Mouse (Mus musculus): ENCODE measurements around the gene Tmem132d. TPM values are rescaled to one million over a fixed set of nuclear protein-coding genes. Genes with fewer than 3 reads are reported as not detected.

The Tmem132d gene
- polyA plus RNA-seq, 1 experiment from 2014 or later, result 0.20 TPM

GRCm38 (mm10) chr5:128392372-128392771 lies 40.5 kb downstream of the Tmem132d start:
- Histone ChIP-seq H3K4me1 (replicated peaks; ENCODE audit: control insufficient read depth, insufficient read depth, low read length) (no peaks in the 10 kb centered on the region), H3K9me3 (ENCODE audit: control insufficient read depth, low read length) (peaks cover 4% of the 10 kb centered on the region; the same call in 1 of the 2 replicates), H3K4me3 (ENCODE audit: low read depth, low read length) (no peak overlapping the region), H3K4me2 (ENCODE audit: low read length) (no peak overlapping the region), H3K36me3 (ENCODE audit: control insufficient read depth, insufficient read depth, low read length) (no peaks in the 10 kb centered on the region), H3K27ac (ENCODE audit: low read depth) (no peak overlapping the region), H3K9ac (ENCODE audit: low read length) (no peak overlapping the region), H3K27me3 (replicated peaks; ENCODE audit: control insufficient read depth, insufficient read depth, low read length) (no peaks in the 10 kb centered on the region)
- no peak for ATAC-seq (replicated peaks; ENCODE audit: low FRiP score, low TSS enrichment, low read depth)
- WGBS, result 77% methylated on average over 3 of the region's 3 CpGs
- DNase-seq (ENCODE audit: low spot score), result no peak

- Histone ChIP-seq H3K9me3 (ENCODE audit: control insufficient read depth, low read length) (no peaks in the 10 kb centered on the region), H3K36me3 (ENCODE audit: control insufficient read depth, insufficient read depth, low read length) (no peaks in the 10 kb centered on the region), H3K27ac (ENCODE audit: low read depth) (no peak overlapping the region), H3K27me3 (replicated peaks; ENCODE audit: control insufficient read depth, insufficient read depth, low read length) (no peaks in the 10 kb centered on the region), H3K4me3 (ENCODE audit: low read depth, low read length) (no peak overlapping the region), H3K9ac (ENCODE audit: low read length) (no peak overlapping the region), H3K4me1 (replicated peaks; ENCODE audit: control insufficient read depth, insufficient read depth, low read length) (no peaks in the 10 kb centered on the region), H3K4me2 (ENCODE audit: low read length) (no peak overlapping the region)
- WGBS, result 51% methylated on average over 4 of the region's 4 CpGs
- DNase-seq (ENCODE audit: low spot score), result no peak
- ATAC-seq (replicated peaks; ENCODE audit: low FRiP score, low TSS enrichment, low read depth), result no peak
Observed at GRCm38 (mm10) chr5:128389665-128390064, 43.2 kb downstream of the Tmem132d start.

- WGBS, result 37% methylated on average over 7 of the region's 7 CpGs
- no peak overlapping the region for H3K9ac ChIP-seq (ENCODE audit: low read length)
- no peaks in the 10 kb centered on the region for H3K9me3 ChIP-seq (ENCODE audit: control insufficient read depth, low read length)
- no peak overlapping the region for H3K4me3 ChIP-seq (ENCODE audit: low read depth, low read length)
- no peaks in the 10 kb centered on the region for H3K36me3 ChIP-seq (ENCODE audit: control insufficient read depth, insufficient read depth, low read length)
- DNase-seq (ENCODE audit: low spot score), result no peak
- H3K4me2 ChIP-seq (ENCODE audit: low read length), result no peak overlapping the region
- no peak overlapping the region for H3K27ac ChIP-seq (ENCODE audit: low read depth)
- no peak for ATAC-seq (replicated peaks; ENCODE audit: low FRiP score, low TSS enrichment, low read depth)
- H3K4me1 ChIP-seq (replicated peaks; ENCODE audit: control insufficient read depth, insufficient read depth, low read length), result no peaks in the 10 kb centered on the region
- H3K27me3 ChIP-seq (replicated peaks; ENCODE audit: control insufficient read depth, insufficient read depth, low read length), result no peaks in the 10 kb centered on the region
Observed at GRCm38 (mm10) chr5:128388358-128389141, 44.3 kb downstream of the Tmem132d start.

- no peak for ATAC-seq (replicated peaks; ENCODE audit: low FRiP score, low TSS enrichment, low read depth)
- 91% methylated on average over 3 of the region's 3 CpGs for WGBS
- no peak overlapping the region for H3K9ac ChIP-seq (ENCODE audit: low read length)
- no peak overlapping the region for H3K4me2 ChIP-seq (ENCODE audit: low read length)
- DNase-seq (ENCODE audit: low spot score), result no peak
- H3K36me3 ChIP-seq (ENCODE audit: control insufficient read depth, insufficient read depth, low read length), result no peaks in the 10 kb centered on the region
- no peak overlapping the region for H3K4me3 ChIP-seq (ENCODE audit: low read depth, low read length)
- no peaks in the 10 kb centered on the region for H3K9me3 ChIP-seq (ENCODE audit: control insufficient read depth, low read length)
- H3K4me1 ChIP-seq (replicated peaks; ENCODE audit: control insufficient read depth, insufficient read depth, low read length), result no peaks in the 10 kb centered on the region
- H3K27me3 ChIP-seq (replicated peaks; ENCODE audit: control insufficient read depth, insufficient read depth, low read length), result no peaks in the 10 kb centered on the region
- no peak overlapping the region for H3K27ac ChIP-seq (ENCODE audit: low read depth)
Observed at GRCm38 (mm10) chr5:128369814-128370213, 63.1 kb downstream of the Tmem132d start.

- Histone ChIP-seq H3K4me1 (replicated peaks; ENCODE audit: control insufficient read depth, insufficient read depth, low read length) (no peaks in the 10 kb centered on the region), H3K9me3 (ENCODE audit: control insufficient read depth, low read length) (no peaks in the 10 kb centered on the region), H3K27ac (ENCODE audit: low read depth) (no peak overlapping the region), H3K4me2 (ENCODE audit: low read length) (no peak overlapping the region), H3K4me3 (ENCODE audit: low read depth, low read length) (no peak overlapping the region), H3K27me3 (replicated peaks; ENCODE audit: control insufficient read depth, insufficient read depth, low read length) (no peaks in the 10 kb centered on the region), H3K9ac (ENCODE audit: low read length) (no peak overlapping the region), H3K36me3 (ENCODE audit: control insufficient read depth, insufficient read depth, low read length) (no peaks in the 10 kb centered on the region)
- no peak for ATAC-seq (replicated peaks; ENCODE audit: low FRiP score, low TSS enrichment, low read depth)
- 90% methylated on average over 7 of the region's 7 CpGs for WGBS
- no peak for DNase-seq (ENCODE audit: low spot score)
Observed at GRCm38 (mm10) chr5:128369111-128369510, 63.8 kb downstream of the Tmem132d start.

GRCm38 (mm10) chr5:128365261-128365985 lies 67.5 kb downstream of the Tmem132d start:
- no peak overlapping the region for H3K9ac ChIP-seq (ENCODE audit: low read length)
- no peaks in the 10 kb centered on the region for H3K36me3 ChIP-seq (ENCODE audit: control insufficient read depth, insufficient read depth, low read length)
- no peak overlapping the region for H3K4me3 ChIP-seq (ENCODE audit: low read depth, low read length)
- ATAC-seq (replicated peaks; ENCODE audit: low FRiP score, low TSS enrichment, low read depth) (no peak), DNase-seq (ENCODE audit: low spot score) (no peak)
- H3K4me2 ChIP-seq (ENCODE audit: low read length), result no peak overlapping the region
- H3K27ac ChIP-seq (ENCODE audit: low read depth), result no peak overlapping the region
- H3K4me1 ChIP-seq (replicated peaks; ENCODE audit: control insufficient read depth, insufficient read depth, low read length), result no peaks in the 10 kb centered on the region
- H3K27me3 ChIP-seq (replicated peaks; ENCODE audit: control insufficient read depth, insufficient read depth, low read length), result no peaks in the 10 kb centered on the region
- 87% methylated on average over 3 of the region's 3 CpGs for WGBS
- no peaks in the 10 kb centered on the region for H3K9me3 ChIP-seq (ENCODE audit: control insufficient read depth, low read length)

GRCm38 (mm10) chr5:128360946-128361675 lies 71.8 kb downstream of the Tmem132d start:
- no peaks in the 10 kb centered on the region for H3K36me3 ChIP-seq (ENCODE audit: control insufficient read depth, insufficient read depth, low read length)
- H3K27ac ChIP-seq (ENCODE audit: low read depth), result no peak overlapping the region
- no peak overlapping the region for H3K4me3 ChIP-seq (ENCODE audit: low read depth, low read length)
- no peak overlapping the region for H3K9ac ChIP-seq (ENCODE audit: low read length)
- 67% methylated on average over 23 of the region's 23 CpGs for WGBS
- H3K4me2 ChIP-seq (ENCODE audit: low read length), result no peak overlapping the region
- no peaks in the 10 kb centered on the region for H3K4me1 ChIP-seq (replicated peaks; ENCODE audit: control insufficient read depth, insufficient read depth, low read length)
- no peaks in the 10 kb centered on the region for H3K9me3 ChIP-seq (ENCODE audit: control insufficient read depth, low read length)
- no peaks in the 10 kb centered on the region for H3K27me3 ChIP-seq (replicated peaks; ENCODE audit: control insufficient read depth, insufficient read depth, low read length)
- DNase-seq (ENCODE audit: low spot score), result no peak
- no peak for ATAC-seq (replicated peaks; ENCODE audit: low FRiP score, low TSS enrichment, low read depth)

GRCm38 (mm10) chr5:128348835-128349234 lies 84.0 kb downstream of the Tmem132d start:
- Histone ChIP-seq H3K27ac (ENCODE audit: low read depth) (no peak overlapping the region), H3K9me3 (ENCODE audit: control insufficient read depth, low read length) (no peaks in the 10 kb centered on the region), H3K9ac (ENCODE audit: low read length) (no peak overlapping the region), H3K4me3 (ENCODE audit: low read depth, low read length) (no peak overlapping the region), H3K27me3 (replicated peaks; ENCODE audit: control insufficient read depth, insufficient read depth, low read length) (no peaks in the 10 kb centered on the region), H3K36me3 (ENCODE audit: control insufficient read depth, insufficient read depth, low read length) (no peaks in the 10 kb centered on the region), H3K4me2 (ENCODE audit: low read length) (no peak overlapping the region), H3K4me1 (replicated peaks; ENCODE audit: control insufficient read depth, insufficient read depth, low read length) (no peaks in the 10 kb centered on the region)
- DNase-seq (ENCODE audit: low spot score), result peak; percentile 52
- ATAC-seq (replicated peaks; ENCODE audit: low FRiP score, low TSS enrichment, low read depth), result no peak
- 21% methylated on average over 2 of the region's 2 CpGs for WGBS
